Mouse (Mus musculus) myocyte (in vitro differentiated cells): ENCODE measurements at regions not wholly inside any gene's neighbourhood (a gene's known extent, or its start where the extent isn't known, plus 50 kb on each side); places are given as distances from the start of the nearest gene placed in this dataset.
A peak's percentile ranks its signal among the peaks of the same experiment; 100 is the strongest.

ENCODE experiments used
- H3K27me3 ChIP-seq: one replicate; pipeline ENCODE4 v1.6.1; 2011; ENCODE audit not compliant: control insufficient read depth, insufficient read depth, insufficient read length
- H3K36me3 ChIP-seq: one replicate; pipeline ENCODE4 v1.6.1; 2011; ENCODE audit not compliant: control insufficient read depth, insufficient read depth
- H3K4me2 ChIP-seq: one replicate; pipeline ENCODE4 v1.6.1; 2011; ENCODE audit warnings: low read depth, control low read depth
- H3K4me3 ChIP-seq: one replicate; pipeline ENCODE4 v1.5.1; 2011; ENCODE audit warnings: mild to moderate bottlenecking, control low read depth, moderate library complexity
- H3K79me2 ChIP-seq: one replicate; pipeline ENCODE4 v1.6.1; 2011; ENCODE audit not compliant: control insufficient read depth, insufficient read depth
- H3ac ChIP-seq: one replicate; pipeline ENCODE4 v1.6.1; 2011; ENCODE audit not compliant: control insufficient read depth, insufficient read length
- CEBPB ChIP-seq: IDR thresholded peaks from 2 replicates; pipeline ENCODE4 v1.6.1; 2011; ENCODE audit warnings: mild to moderate bottlenecking, moderate library complexity; ENCODE audit not compliant: poor library complexity, insufficient read depth, severe bottlenecking
- E2F4 ChIP-seq: IDR thresholded peaks from one replicate; pipeline ENCODE4 v1.6.1; 2011; ENCODE audit warnings: mild to moderate bottlenecking, control low read depth, moderate library complexity; ENCODE audit not compliant: insufficient read depth
- MAX ChIP-seq: IDR thresholded peaks from one replicate; pipeline ENCODE4 v1.6.1; 2011; ENCODE audit warnings: low read depth, mild to moderate bottlenecking, control low read depth
- MYOD1 ChIP-seq, 3 experiments: IDR thresholded peaks; one replicate each; pipeline ENCODE4 v1.6.1; 2011; ENCODE audit warnings: control low read depth in 2 of 3, low read depth in 2 of 3, mild to moderate bottlenecking in 2 of 3, moderate library complexity in 1 of 3; ENCODE audit not compliant: insufficient read length in 2 of 3, control insufficient read depth in 1 of 3
- MYOG ChIP-seq, 3 experiments: IDR thresholded peaks; one replicate each; pipeline ENCODE4 v1.6.1; 2011; ENCODE audit warnings: control low read depth in 2 of 3, low read depth in 2 of 3, mild to moderate bottlenecking in 2 of 3; ENCODE audit not compliant: insufficient read length in 2 of 3, control insufficient read depth in 1 of 3, insufficient read depth in 1 of 3
- POLR2A ChIP-seq: IDR thresholded peaks from one replicate; pipeline ENCODE4 v1.6.1; 2011; ENCODE audit warnings: low read depth, mild to moderate bottlenecking, control low read depth, moderate library complexity; ENCODE audit not compliant: insufficient read length
- POLR2AphosphoS2 ChIP-seq: IDR thresholded peaks from one replicate; pipeline ENCODE4 v1.6.1; 2011; ENCODE audit warnings: low read depth, control low read depth; ENCODE audit not compliant: insufficient read length
- REST ChIP-seq: IDR thresholded peaks from one replicate; pipeline ENCODE4 v1.6.1; 2011; ENCODE audit warnings: mild to moderate bottlenecking, control low read depth, moderate library complexity; ENCODE audit not compliant: insufficient read depth, insufficient read length
- SRF ChIP-seq: IDR thresholded peaks from one replicate; pipeline ENCODE4 v1.6.1; 2011; ENCODE audit warnings: low read depth; ENCODE audit not compliant: control insufficient read depth, insufficient read length
- TCF12 ChIP-seq: IDR thresholded peaks from one replicate; pipeline ENCODE4 v1.6.1; 2011; ENCODE audit warnings: mild to moderate bottlenecking, control low read depth; ENCODE audit not compliant: poor library complexity, insufficient read depth, severe bottlenecking
- TCF3 ChIP-seq: IDR thresholded peaks from one replicate; pipeline ENCODE4 v1.6.1; 2011; ENCODE audit warnings: low read depth, control low read depth; ENCODE audit not compliant: insufficient read length
- USF1 ChIP-seq: IDR thresholded peaks from one replicate; pipeline ENCODE4 v1.6.1; 2011; ENCODE audit warnings: low read depth, mild to moderate bottlenecking, control low read depth, moderate library complexity

- TF ChIP-seq USF1 (no peak), POLR2AphosphoS2 (no peak), REST (no peak), MYOD1 (IDR thresholded peaks at IDR 0.05; ENCODE audit: control insufficient read depth in 1 of 3, insufficient read length in 2 of 3, low read depth in 2 of 3) (no peak), TCF12 (no peak), TCF3 (no peak), MAX (no peak), E2F4 (no peak), SRF (no peak), MYOG (IDR thresholded peaks at IDR 0.05; ENCODE audit: control insufficient read depth in 1 of 3, insufficient read depth in 1 of 3, insufficient read length in 2 of 3, low read depth in 2 of 3) (no peak)
- Histone ChIP-seq H3K4me3 (no peak overlapping the region), H3K79me2 (no peaks in the 10 kb centered on the region), H3K4me2 (peak overlapping the region; percentile 30), H3ac (no peak overlapping the region), H3K27me3 (no peaks in the 10 kb centered on the region), H3K36me3 (no peaks in the 10 kb centered on the region)
These were observed 100.4 kb upstream of the Sesn3 start for GRCm38 (mm10) chr9:14174324-14175040.

GRCm38 (mm10) chr9:14175041-14175881, 99.6 kb upstream of the Sesn3 start:
- no peak overlapping the region for H3ac ChIP-seq
- H3K79me2 ChIP-seq = no peaks in the 10 kb centered on the region
- H3K4me3 ChIP-seq = no peak overlapping the region
- H3K36me3 ChIP-seq = no peaks in the 10 kb centered on the region
- H3K27me3 ChIP-seq = no peaks in the 10 kb centered on the region
- TF ChIP-seq CEBPB = no peak
- no peak for TF ChIP-seq REST
- TF ChIP-seq TCF3 = no peak
- TF ChIP-seq USF1 = no peak
- no peak for TF ChIP-seq MYOG (IDR thresholded peaks at IDR 0.05; ENCODE audit: control insufficient read depth in 1 of 3, insufficient read depth in 1 of 3, insufficient read length in 2 of 3, low read depth in 2 of 3)
- no peak for TF ChIP-seq SRF
- TF ChIP-seq E2F4 = no peak
- no peak for TF ChIP-seq TCF12
- no peak for TF ChIP-seq MYOD1 (IDR thresholded peaks at IDR 0.05; ENCODE audit: control insufficient read depth in 1 of 3, insufficient read length in 2 of 3, low read depth in 2 of 3)
- TF ChIP-seq MAX = no peak
- TF ChIP-seq POLR2AphosphoS2 = no peak
- no peak for TF ChIP-seq POLR2A
- peak overlapping the region; percentile 30 for H3K4me2 ChIP-seq

- TF ChIP-seq SRF (no peak), MYOD1 (IDR thresholded peaks at IDR 0.05; ENCODE audit: control insufficient read depth in 1 of 3, insufficient read length in 2 of 3, low read depth in 2 of 3) (no peak), USF1 (no peak), POLR2A (no peak), MAX (no peak), CEBPB (no peak), TCF12 (no peak)
- Histone ChIP-seq H3K79me2 (no peaks in the 10 kb centered on the region), H3K27me3 (no peaks in the 10 kb centered on the region), H3K4me3 (no peak overlapping the region), H3ac (no peak overlapping the region), H3K36me3 (no peaks in the 10 kb centered on the region), H3K4me2 (no peak overlapping the region)
These were observed 95.1 kb upstream of the Sesn3 start for GRCm38 (mm10) chr9:14179777-14180176.

GRCm38 (mm10) chr9:14184261-14184660, 90.6 kb upstream of the Sesn3 start:
- Histone ChIP-seq H3K79me2 (no peaks in the 10 kb centered on the region), H3K4me3 (no peak overlapping the region), H3ac (no peak overlapping the region), H3K4me2 (no peak overlapping the region), H3K27me3 (no peaks in the 10 kb centered on the region), H3K36me3 (no peaks in the 10 kb centered on the region)
- TF ChIP-seq E2F4 = no peak
- TF ChIP-seq MYOD1 (IDR thresholded peaks at IDR 0.05; ENCODE audit: control insufficient read depth in 1 of 3, insufficient read length in 2 of 3, low read depth in 2 of 3) = no peak
- no peak for TF ChIP-seq MYOG (IDR thresholded peaks at IDR 0.05; ENCODE audit: control insufficient read depth in 1 of 3, insufficient read depth in 1 of 3, insufficient read length in 2 of 3, low read depth in 2 of 3)
- TF ChIP-seq CEBPB = no peak
- TF ChIP-seq POLR2A = no peak
- no peak for TF ChIP-seq REST
- no peak for TF ChIP-seq TCF3
- no peak for TF ChIP-seq SRF
- TF ChIP-seq USF1 = no peak
- TF ChIP-seq MAX = no peak
- TF ChIP-seq TCF12 = no peak
